Mouse (Mus musculus) c-Kit-positive CD71-negative TER-119-negative erythroid progenitor cells, embryonic 14.5 days (primary cell): ENCODE results near the gene Bri3.

Experiments
- DNase-seq: peaks from one replicate; pipeline ENCODE4 v3.0.0-alpha.2; 2013; ENCODE audit warnings: low read depth

Bri3 gene

GRCm38 (mm10) chr5:144263082-144263481 lies 18.8 kb downstream of the Bri3 start:
- DNase-seq, result no peak

GRCm38 (mm10) chr5:144263496-144263895 lies 19.3 kb downstream of the Bri3 start:
- no peak for DNase-seq

GRCm38 (mm10) chr5:144267535-144268241 lies 23.5 kb downstream of the Bri3 start:
- no peak for DNase-seq

- no peak for DNase-seq
These were observed 25.7 kb downstream of the Bri3 start for GRCm38 (mm10) chr5:144269926-144270325.

GRCm38 (mm10) chr5:144270420-144270819 lies 26.2 kb downstream of the Bri3 start:
- DNase-seq, result no peak

- DNase-seq, result no peak
These were observed 26.9 kb downstream of the Bri3 start for GRCm38 (mm10) chr5:144271118-144271517.

- DNase-seq, result no peak
These were observed 27.5 kb downstream of the Bri3 start for GRCm38 (mm10) chr5:144271772-144272171.

- no peak for DNase-seq
These were observed 30.7 kb downstream of the Bri3 start for GRCm38 (mm10) chr5:144274904-144275303.

GRCm38 (mm10) chr5:144276898-144277630 lies 32.8 kb downstream of the Bri3 start:
- no peak for DNase-seq

- DNase-seq, result no peak
These were observed 34.2 kb downstream of the Bri3 start for GRCm38 (mm10) chr5:144278374-144278960.

- no peak for DNase-seq
These were observed 34.9 kb downstream of the Bri3 start for GRCm38 (mm10) chr5:144279081-144279541.

- no peak for DNase-seq
These were observed 35.7 kb downstream of the Bri3 start for GRCm38 (mm10) chr5:144279926-144280325.

GRCm38 (mm10) chr5:144282470-144283260 lies 38.4 kb downstream of the Bri3 start:
- no peak for DNase-seq

GRCm38 (mm10) chr5:144283551-144284031 lies 39.4 kb downstream of the Bri3 start:
- DNase-seq, result peak; percentile 20

- DNase-seq, result no peak
These were observed 40.4 kb downstream of the Bri3 start for GRCm38 (mm10) chr5:144284599-144284998.

GRCm38 (mm10) chr5:144286591-144287266 lies 42.5 kb downstream of the Bri3 start:
- DNase-seq, result no peak

GRCm38 (mm10) chr5:144287267-144287820 lies 43.1 kb downstream of the Bri3 start:
- DNase-seq, result no peak

- DNase-seq, result no peak
These were observed 44.2 kb downstream of the Bri3 start for GRCm38 (mm10) chr5:144288391-144288790.

- DNase-seq, result no peak
These were observed 45.7 kb downstream of the Bri3 start for GRCm38 (mm10) chr5:144289769-144290440.

- DNase-seq, result no peak
These were observed 50.7 kb downstream of the Bri3 start for GRCm38 (mm10) chr5:144294908-144295307.

- DNase-seq, result no peak
These were observed 51.1 kb downstream of the Bri3 start for GRCm38 (mm10) chr5:144295357-144295756.
